Mouse (Mus musculus) gastrocnemius, postnatal 4 days (tissue): ENCODE results near the gene Gm5615. TPM values are rescaled to one million over a fixed set of nuclear protein-coding genes. Genes with fewer than 3 reads are reported as not detected.

Experiments
- DNase-seq, 2 experiments: peaks; one replicate each; pipeline ENCODE4 v3.0.0; 2021 to 2022; ENCODE audit warnings: low spot score in 2 of 2, mixed read lengths in 2 of 2
- long read RNA-seq, 2 experiments: library from polyadenylated mRNA; stranded (forward); transcript quantifications; one replicate each; pipeline ENCODE4 v2.0.0; 2021
- total RNA-seq, 2 experiments: library from RNA; stranded (reverse); gene quantifications; 2 replicates each; pipeline ENCODE4 v1.2.3; 2021

Gene Gm5615
- total RNA-seq, result not detected
- long read RNA-seq, experiment 1, result 0 reads
- long read RNA-seq, experiment 2, result 0 reads

DNA sequence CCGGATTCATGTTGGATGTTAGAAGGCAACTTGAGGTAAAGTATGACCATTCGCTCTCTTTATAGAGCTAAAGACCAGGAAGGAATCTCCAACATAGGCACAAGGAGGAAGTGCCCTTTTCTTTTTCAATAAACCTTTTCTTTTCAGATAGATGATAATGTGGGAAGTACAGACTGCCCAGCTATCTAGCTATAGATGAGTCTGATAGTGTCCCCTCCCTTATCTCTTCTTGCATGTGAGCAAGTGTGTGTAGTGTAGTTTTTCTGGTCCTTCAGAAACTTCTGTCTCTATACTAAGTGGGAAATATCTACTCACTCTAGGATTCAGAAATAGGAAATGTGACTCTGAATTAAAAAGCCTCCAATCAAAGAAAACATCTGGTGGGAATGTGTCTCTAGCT is at the start of gene Gm5615:
Gm5615 (minus strand) TSS at position 101 of the 400 bp plus-strand sequence.
- no peak for DNase-seq

DNA sequence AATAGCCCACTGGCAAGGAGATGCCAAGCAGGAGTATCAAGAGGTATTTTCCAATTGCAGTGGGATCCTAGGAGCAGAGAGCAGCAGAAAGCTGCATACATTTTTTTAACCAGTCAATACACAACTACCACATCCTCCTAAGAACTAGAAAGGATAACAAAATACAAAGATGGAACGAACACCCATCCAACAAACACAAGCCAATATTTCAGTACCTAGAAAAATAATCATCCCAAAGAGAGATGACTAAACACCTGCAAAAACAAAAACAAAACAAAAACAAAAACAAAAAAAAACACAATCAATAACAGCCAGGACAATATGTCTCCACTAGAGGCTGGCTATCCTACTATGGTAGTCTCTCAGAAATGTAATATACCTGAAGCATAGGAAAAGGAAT is 40.8 kb upstream of the Gm5615 start, which contains the start of gene Gm17689:
Gm17689 (minus strand) TSS at position 101 of the 400 bp plus-strand sequence.
- no peak for DNase-seq

- DNase-seq, result no peak
Observed at GRCm38 (mm10) chr9:36504211-36504610, 37.6 kb downstream of the Gm5615 start.

DNA sequence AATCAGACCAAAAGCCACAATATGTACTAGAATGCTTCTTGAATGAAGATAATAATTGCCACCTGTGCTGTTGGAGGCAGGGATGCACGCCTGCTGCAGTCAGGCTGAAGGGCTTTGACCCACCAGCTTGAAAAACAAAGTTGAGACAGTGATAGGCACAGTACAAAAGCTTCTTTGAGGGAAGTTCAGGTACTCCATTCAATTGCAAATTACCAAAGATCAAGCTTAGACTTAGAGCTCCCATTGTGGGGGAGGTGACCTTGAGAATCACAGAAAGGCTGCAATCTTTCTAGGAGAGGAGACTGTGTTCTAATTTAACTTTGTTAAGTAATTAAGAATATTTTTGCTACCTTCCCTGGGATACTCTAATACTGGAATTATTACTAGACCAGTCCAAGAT is 45.9 kb downstream of the Gm5615 start:
- no peak for DNase-seq

GRCm38 (mm10) chr9:36494501-36495220 is 47.1 kb downstream of the Gm5615 start:
- DNase-seq, result no peak

Other genes starting within 250 kb of the Gm5615 start
- gene Gm7257, start 110.1 kb downstream of the Gm5615 start, total RNA-seq, result not detected
- not detected for gene Gm9513, start 66.3 kb downstream of the Gm5615 start, total RNA-seq
- gene Gm17689, start 40.7 kb upstream of the Gm5615 start, total RNA-seq, result not detected
- not detected for gene A630095E13Rik, start 101.4 kb upstream of the Gm5615 start, total RNA-seq
- not detected for gene Acrv1, start 151.3 kb upstream of the Gm5615 start, total RNA-seq
- gene Chek1, start 185.1 kb upstream of the Gm5615 start, total RNA-seq, result 10 to 100 TPM in 1 of 2 experiments, 1 to 10 TPM in 1; 8.1 to 11.5 TPM
- 100 to 1,000 TPM; 137 to 144 TPM for gene Stt3a, start 225.7 kb upstream of the Gm5615 start, total RNA-seq